Mouse (Mus musculus): ENCODE results near the gene Ypel3. TPM values are rescaled to one million over a fixed set of nuclear protein-coding genes. Genes with fewer than 3 reads are reported as not detected.

Ypel3 gene
- total RNA-seq, 2 experiments from 2014 or later, result 74.6 to 93.1 TPM

DNA sequence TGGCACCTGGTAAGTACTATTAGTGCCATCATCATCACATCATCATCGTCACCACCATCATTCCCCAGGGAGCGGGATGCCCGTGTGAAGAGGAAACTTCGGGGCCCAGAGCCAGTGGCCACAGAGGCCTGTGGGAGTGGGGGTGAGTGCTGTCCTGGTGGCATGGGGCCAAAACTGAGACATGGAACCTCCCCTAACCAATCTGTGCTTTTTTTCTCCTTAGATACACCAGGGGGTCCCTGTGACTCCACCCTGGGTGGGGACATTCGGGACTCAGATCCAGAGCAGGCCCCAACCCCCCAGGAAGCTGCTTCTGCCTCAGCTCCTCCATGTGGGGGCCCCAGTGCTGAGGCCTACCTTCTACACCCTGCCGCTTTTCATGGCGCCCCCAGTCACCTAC, 7.7 kb downstream of the Ypel3 start:
- no peak for DNase-seq
- intact Hi-C loops (cut with DNase I), result no loop called here
- H3K27ac ChIP-seq, result no peak overlapping the region
- TF ChIP-seq CTCF (IDR thresholded peaks at IDR 0.05), result no peak
- H3K4me3 ChIP-seq, result no peak overlapping the region

DNA sequence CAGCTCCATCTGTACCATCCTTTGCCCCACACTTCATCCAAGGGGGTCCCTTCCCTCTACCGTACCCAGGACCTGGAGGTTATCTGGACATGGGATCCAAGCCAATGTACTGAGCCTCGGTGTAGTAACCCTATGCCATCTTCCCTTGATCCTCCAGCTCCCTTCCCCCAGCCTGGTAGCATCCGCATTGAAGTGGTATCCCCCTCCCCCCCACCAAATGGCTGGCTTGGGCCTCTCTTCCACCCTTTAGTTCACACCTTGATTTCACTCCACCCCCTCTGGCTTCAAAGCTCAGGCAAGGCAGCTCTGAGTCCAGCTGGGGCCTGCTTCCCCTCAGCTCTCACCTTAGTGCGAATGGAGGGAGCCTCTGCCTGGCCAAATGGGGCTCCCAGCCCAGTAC, 8.3 kb downstream of the Ypel3 start:
- intact Hi-C loops (cut with DNase I), result no loop called here
- Histone ChIP-seq H3K27ac (no peak overlapping the region), H3K4me3 (no peak overlapping the region)
- TF ChIP-seq CTCF (IDR thresholded peaks at IDR 0.05), result no peak
- no peak for DNase-seq

DNA sequence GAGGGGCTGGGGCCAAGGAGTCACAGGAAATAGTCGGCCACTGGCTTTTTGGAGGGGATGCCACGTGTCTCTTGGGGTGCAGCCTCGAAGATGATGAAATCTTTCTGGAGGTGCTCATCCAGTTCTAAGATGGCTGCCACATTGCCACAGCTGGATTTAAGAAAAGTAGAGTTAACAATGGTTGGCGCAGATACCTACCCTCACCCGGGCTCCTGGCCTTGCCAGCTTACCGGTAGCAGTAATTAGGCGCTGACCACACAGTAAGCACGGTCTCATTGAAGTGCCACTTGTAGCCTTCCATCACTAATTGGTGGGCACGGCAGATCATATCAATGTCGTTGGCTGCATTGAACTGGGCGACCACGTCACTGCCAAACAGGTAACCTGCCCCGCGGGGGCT, 9.4 kb downstream of the Ypel3 start:
- TF ChIP-seq CTCF (IDR thresholded peaks at IDR 0.05), result no peak
- DNase-seq, result no peak
- intact Hi-C loops (cut with DNase I), result no loop called here
- Histone ChIP-seq H3K27ac (no peak overlapping the region), H3K4me3 (no peak overlapping the region)

DNA sequence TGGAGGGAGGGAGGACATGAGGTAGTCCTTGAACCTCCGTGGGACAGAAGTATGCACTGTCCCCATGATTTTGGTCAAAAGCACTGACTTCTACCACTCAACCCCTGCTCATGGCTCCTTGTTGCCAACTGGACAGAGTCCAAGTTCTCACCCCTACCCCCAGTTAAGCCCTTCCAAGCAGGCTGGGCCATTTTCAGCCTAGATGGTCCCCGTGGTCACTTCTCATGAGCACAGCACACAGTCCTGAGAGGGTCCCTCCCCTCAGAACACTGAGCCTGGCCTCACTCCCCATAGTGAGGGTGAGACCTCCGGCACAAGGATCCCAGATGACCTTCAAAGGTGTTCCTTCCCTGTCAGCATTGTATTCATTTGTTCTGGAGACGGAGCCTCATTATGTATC, 12.4 kb downstream of the Ypel3 start:
- DNase-seq, result no peak
- Histone ChIP-seq H3K27ac (no peak overlapping the region), H3K4me3 (no peak overlapping the region)
- TF ChIP-seq CTCF (IDR thresholded peaks at IDR 0.05), result no peak
- intact Hi-C loops (cut with DNase I), result no loop called here

DNA sequence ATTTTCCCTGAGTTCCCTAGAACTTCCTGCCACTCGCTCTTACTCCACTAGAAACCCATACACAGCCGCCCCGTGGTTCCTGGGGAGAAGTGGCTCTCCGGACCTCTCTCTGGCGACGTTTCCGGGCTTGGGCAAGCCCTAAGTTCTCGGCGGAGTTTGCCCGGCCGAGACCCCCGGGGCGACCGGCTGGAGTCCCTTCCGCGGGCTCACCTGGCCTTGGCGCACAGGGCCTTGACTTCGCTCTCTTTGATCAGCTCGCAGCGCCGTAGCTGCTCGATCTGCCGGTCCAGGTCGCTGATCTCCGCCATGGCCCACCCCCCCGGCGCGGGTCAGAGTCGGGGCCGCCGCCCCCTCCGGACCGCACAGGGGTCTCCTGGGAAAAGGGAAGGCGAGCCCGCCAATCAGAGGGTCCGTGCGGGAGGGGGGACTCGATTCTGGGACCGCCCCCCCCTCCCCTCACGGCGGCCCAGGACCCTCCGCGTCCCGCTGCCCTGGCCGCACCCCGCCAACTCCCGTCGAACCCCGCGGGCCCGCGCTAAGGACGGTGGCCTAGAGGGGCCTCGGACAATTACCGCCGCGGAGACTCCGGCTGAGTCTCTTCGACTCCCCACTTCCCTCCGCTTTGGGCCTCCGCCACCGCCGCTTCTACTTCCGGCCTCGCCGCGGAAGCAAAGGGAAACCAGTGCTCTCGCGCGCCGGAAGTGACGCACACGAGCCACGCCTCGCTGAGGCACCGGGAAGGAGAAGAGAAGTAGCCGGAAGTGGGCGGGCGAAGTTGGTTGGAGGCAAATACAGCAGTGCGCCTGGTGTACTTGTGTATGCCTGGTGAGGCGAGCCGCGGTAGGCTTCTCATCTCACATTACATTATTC, 15.3 kb downstream of the Ypel3 start, which contains the start of gene Ppp4c:
Gene Ppp4c (minus strand): TSS at position 646 of the 870 bp plus-strand sequence.
- no peak for TF ChIP-seq CTCF (IDR thresholded peaks at IDR 0.05)
- peak within 1 kb of the TSS; percentile 84 for H3K4me3 ChIP-seq
- peak; percentile 98 for DNase-seq
- intact Hi-C loops (cut with DNase I), result loop anchor here (10.0 kb wide), 1 partner anchor 327 kb away; the partner anchor contains the start of gene Atp2a1
- H3K27ac ChIP-seq, result peak within 1 kb of the TSS; percentile 91

DNA sequence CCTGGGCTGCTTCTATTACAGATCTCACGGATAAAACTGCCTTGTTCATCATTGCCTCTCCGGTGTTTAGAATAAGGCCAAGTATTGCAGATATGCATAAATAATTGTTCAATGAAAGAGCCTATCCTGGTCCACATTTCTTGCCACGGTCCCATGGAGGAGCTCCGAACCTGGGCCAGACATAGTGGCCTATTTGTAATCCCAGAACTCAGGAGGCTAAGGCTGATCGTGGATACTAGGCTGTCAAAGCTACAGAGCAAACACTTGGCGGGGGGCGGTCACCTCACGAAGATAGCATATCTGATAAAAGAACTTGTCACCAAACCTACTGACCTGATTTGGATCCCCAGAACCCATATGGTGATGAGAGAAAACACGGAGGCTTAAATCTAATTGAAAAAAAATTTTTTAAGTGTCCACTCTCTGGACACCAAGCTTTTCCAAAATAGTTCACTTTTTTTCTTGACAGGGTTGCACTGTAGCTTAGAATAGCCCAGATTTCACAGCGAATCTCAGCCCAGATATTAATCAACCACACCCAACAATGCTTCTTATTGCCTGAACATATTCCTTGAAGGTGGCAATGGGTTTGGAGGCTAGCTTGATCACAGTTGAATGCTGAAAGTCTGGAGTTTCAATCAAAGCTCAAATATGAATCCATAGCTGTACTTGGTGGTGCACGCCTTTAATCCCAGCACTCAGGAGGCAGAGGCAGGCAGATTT, 16.1 kb downstream of the Ypel3 start:
- Histone ChIP-seq H3K27ac (peak overlapping the region; percentile 91), H3K4me3 (peak overlapping the region; percentile 84)
- peak; percentile 62 for DNase-seq
- intact Hi-C loops (cut with DNase I), result loop anchor here (10.0 kb wide), 1 partner anchor 328 kb away; the partner anchor contains the start of gene Atp2a1
- no peak for TF ChIP-seq CTCF (IDR thresholded peaks at IDR 0.05)

DNA sequence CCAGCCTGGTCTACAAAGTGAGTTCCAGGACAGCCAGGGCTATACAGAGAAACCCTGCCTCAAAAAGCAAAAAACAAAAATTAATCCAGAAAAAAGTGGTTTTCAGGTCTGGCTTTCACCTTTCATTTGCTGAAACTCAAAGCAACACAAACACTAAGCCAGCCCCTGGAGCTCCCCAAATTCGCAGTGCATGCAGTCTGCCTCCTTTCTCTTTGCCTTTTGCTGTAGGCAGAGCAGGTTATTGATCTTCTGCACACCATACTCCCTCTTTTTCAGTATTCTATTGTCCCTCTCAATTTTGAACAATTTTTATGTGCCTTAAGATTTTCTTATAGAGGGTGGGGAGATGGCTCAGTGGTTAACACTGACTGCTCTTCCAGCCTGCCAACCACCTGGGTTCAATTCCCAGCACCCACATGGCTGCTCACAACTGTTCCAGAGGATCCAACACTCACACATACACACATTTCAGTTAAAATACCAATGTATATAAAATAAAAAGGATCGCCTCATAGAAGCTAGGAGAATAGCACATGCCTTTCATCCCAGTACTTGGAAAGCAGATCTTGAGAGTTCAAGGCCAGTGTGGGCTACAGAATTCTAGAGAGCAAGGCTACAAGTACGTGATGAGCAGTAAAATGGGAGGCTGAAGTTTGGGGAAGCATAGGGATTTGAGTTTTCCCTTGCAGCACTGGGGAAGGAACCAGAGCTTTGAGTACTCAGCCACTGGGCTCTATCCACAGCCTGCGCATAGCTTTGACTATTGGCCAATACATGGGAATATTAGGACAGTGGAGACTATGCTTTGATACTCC, 16.9 kb downstream of the Ypel3 start:
- H3K4me3 ChIP-seq, result no peak overlapping the region; the same call in 1 of the 2 replicates
- intact Hi-C loops (cut with DNase I), result loop anchor here (10.0 kb wide), 1 partner anchor 329 kb away; the partner anchor contains the start of gene Atp2a1
- no peak for TF ChIP-seq CTCF (IDR thresholded peaks at IDR 0.05)
- H3K27ac ChIP-seq, result peak overlapping the region; percentile 99; the same call in 1 of the 2 replicates
- DNase-seq, result no peak

DNA sequence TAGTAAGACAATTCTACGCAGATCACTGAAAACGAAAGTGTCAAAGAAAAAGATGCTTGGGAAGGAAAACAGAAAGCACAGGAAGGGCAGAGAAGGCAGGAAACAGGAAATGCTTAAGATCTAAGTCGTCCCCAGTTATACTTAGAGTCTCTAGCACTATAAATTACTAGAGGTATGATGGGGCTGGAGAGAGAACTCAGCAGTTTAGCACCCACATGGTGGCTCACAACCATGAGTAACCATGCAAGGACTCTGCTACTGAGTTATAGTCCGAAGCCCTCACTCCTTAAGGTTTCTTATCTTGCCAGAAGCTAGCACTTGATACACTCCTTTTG, 17.5 kb downstream of the Ypel3 start:
- DNase-seq, result no peak
- no peak overlapping the region for H3K4me3 ChIP-seq
- TF ChIP-seq CTCF (IDR thresholded peaks at IDR 0.05), result no peak
- intact Hi-C loops (cut with DNase I), result loop anchor here (10.0 kb wide), 1 partner anchor 329 kb away; the partner anchor contains the start of gene Atp2a1
- peak overlapping the region; percentile 99; the same call in 1 of the 2 replicates for H3K27ac ChIP-seq

DNA sequence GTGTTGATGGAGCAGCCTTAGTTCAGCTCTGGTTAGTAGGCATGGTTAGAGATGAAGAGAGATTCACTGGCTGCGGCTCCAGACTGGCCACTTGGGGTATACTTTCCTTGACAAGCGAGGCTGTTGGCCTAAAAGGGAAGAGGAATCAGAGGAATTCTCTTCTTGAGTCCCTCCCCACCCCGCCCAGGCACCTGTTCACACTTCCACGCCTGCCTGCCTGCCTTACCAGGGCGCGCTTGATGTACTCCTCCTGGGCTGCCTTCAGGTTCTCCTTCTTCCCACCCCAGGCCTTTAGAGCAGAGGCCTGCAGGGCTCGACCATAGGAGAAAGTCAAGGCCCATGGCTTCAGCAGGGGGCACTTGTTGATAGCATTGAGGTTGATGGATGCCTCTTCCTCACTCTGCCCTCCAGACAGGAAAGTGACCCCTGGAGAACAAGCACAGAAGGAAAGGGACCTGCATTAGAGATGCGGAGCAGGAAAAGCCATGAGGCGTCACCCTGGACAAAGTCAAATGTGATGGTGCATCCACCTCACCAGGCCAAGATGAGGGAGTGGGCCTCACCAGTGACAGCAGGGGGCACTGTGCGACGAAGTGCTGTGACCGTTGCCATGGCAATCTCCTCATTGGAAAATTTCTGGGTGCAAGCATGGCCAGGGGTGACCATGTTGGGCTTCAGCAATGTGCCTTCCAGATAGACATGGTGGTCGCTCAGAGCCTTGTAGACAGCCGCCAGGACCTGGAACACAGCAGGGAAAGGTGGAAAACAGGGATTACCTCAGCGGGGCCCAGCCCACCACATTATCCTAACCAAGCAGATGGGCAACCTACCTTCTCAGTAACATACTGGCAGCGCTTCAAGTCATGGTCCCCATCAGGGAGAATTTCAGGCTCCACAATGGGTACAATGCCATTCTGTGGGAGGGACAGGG, 18.9 kb downstream of the Ypel3 start:
- peak; percentile 50 for DNase-seq
- TF ChIP-seq CTCF (IDR thresholded peaks at IDR 0.05), result peak; percentile 45
- H3K27ac ChIP-seq, result peak overlapping the region; percentile 99
- H3K4me3 ChIP-seq, result peak overlapping the region; percentile 93
- intact Hi-C loops (cut with DNase I), result loop anchor here (10.0 kb wide), 1 partner anchor 331 kb away; the partner anchor contains the start of gene Atp2a1

DNA sequence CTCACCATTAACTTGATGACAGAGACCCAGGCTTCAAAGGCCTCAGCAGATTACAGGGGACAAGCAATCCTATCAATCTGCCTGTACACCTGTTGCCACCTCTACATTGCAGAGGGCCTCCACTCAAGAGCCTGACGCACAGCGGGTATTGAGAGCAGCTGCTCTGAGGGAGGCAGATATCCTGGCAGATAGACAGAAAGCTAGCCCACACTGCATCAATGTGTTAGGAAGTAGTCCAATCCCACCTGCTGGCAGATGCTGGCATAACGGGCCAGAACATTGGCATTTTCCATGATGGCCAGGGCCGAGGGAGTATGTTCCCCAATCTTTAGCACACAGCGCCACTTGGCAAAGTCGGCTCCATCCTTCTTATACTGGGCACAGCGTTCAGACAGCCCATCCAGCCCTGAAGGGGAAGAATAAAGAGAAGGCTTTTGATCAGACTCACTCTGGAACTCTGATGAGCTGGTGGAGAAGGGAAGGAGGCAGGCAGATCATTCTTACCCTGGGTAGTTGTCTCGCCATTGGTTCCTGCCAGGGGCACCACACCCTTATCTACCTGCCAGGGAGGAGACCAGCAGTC, 19.7 kb downstream of the Ypel3 start:
- DNase-seq, result peak; percentile 62
- peak; percentile 42; the same call in 1 of the 2 replicates for TF ChIP-seq CTCF (IDR thresholded peaks at IDR 0.05)
- Histone ChIP-seq H3K27ac (peak overlapping the region; percentile 99), H3K4me3 (peak overlapping the region; percentile 93)
- intact Hi-C loops (cut with DNase I), result loop anchor here (10.0 kb wide), 1 partner anchor 332 kb away; the partner anchor contains the start of gene Atp2a1
